Mouse (Mus musculus) neural tube, embryonic 10.5 days (tissue): ENCODE results near the gene Nr4a1.
A peak's percentile ranks its signal among the peaks of the same experiment; 100 is the strongest.

Experiments used
- DNase-seq: peaks from one replicate; pipeline ENCODE4 v3.0.0-alpha.2; 2017; ENCODE audit warnings: low spot score; ENCODE audit errors: extremely low spot score

Gene Nr4a1

GRCm38 (mm10) chr15:101253886-101254795, at the start of gene Nr4a1:
Nr4a1 (plus strand) TSS chr15:101254269.
- DNase-seq, result peak; percentile 72

- DNase-seq, result no peak
Observed at GRCm38 (mm10) chr15:101204781-101205180, 49.3 kb upstream of the Nr4a1 start.

GRCm38 (mm10) chr15:101210228-101210627, 43.8 kb upstream of the Nr4a1 start:
- DNase-seq, result peak; percentile 59

- DNase-seq, result no peak
Observed at GRCm38 (mm10) chr15:101210998-101211613, 43.0 kb upstream of the Nr4a1 start.

- no peak for DNase-seq
Observed at GRCm38 (mm10) chr15:101212435-101212834, 41.6 kb upstream of the Nr4a1 start.

GRCm38 (mm10) chr15:101215136-101215535, 38.9 kb upstream of the Nr4a1 start:
- DNase-seq, result no peak

- DNase-seq, result no peak
Observed at GRCm38 (mm10) chr15:101216036-101216435, 38.0 kb upstream of the Nr4a1 start.

- peak; percentile 60 for DNase-seq
Observed at GRCm38 (mm10) chr15:101220905-101221297, 33.2 kb upstream of the Nr4a1 start.

GRCm38 (mm10) chr15:101221298-101222104, 32.6 kb upstream of the Nr4a1 start:
- DNase-seq, result peak; percentile 80

- DNase-seq, result no peak
Observed at GRCm38 (mm10) chr15:101222897-101223482, 31.1 kb upstream of the Nr4a1 start.

- DNase-seq, result no peak
Observed at GRCm38 (mm10) chr15:101223596-101223995, 30.5 kb upstream of the Nr4a1 start.

GRCm38 (mm10) chr15:101224006-101224906, 29.8 kb upstream of the Nr4a1 start, which contains the start of gene Grasp:
Grasp (plus strand) TSS chr15:101224188.
- peak; percentile 83 for DNase-seq

GRCm38 (mm10) chr15:101224977-101225376, 29.1 kb upstream of the Nr4a1 start:
- DNase-seq, result no peak

- DNase-seq, result peak; percentile 55
Observed at GRCm38 (mm10) chr15:101227971-101228370, 26.1 kb upstream of the Nr4a1 start.

GRCm38 (mm10) chr15:101228866-101229590, 25.0 kb upstream of the Nr4a1 start:
- DNase-seq, result no peak

GRCm38 (mm10) chr15:101230503-101230902, 23.6 kb upstream of the Nr4a1 start:
- no peak for DNase-seq

GRCm38 (mm10) chr15:101230995-101231647, 22.9 kb upstream of the Nr4a1 start:
- no peak for DNase-seq

GRCm38 (mm10) chr15:101231648-101232180, 22.4 kb upstream of the Nr4a1 start:
- no peak for DNase-seq

- no peak for DNase-seq
Observed at GRCm38 (mm10) chr15:101232607-101233006, 21.5 kb upstream of the Nr4a1 start.
